Mouse (Mus musculus): ENCODE data around the gene Clic4. TPM values are rescaled to one million over a fixed set of nuclear protein-coding genes. Genes with fewer than 3 reads are reported as not detected.

Clic4 gene
- polyA plus RNA-seq, 1 experiment from 2014 or later: 66.9 TPM

GRCm38 (mm10) chr4:135221632-135222407 lies 50.8 kb downstream of the Clic4 start:
- peaks cover 58% of the 10 kb centered on the region for H3K36me3 ChIP-seq (ENCODE audit: control insufficient read depth, insufficient read depth)
- no peak for ATAC-seq
- no peaks in the 10 kb centered on the region for H3K4me1 ChIP-seq (replicated peaks; ENCODE audit: control insufficient read depth, insufficient read depth, low read length)
- no peak for TF ChIP-seq CTCF (IDR thresholded peaks at IDR 0.05; ENCODE audit: low read depth)
- 71% methylated on average over 12 of the region's 12 CpGs for WGBS
- H3K9me3 ChIP-seq (ENCODE audit: control insufficient read depth): no peaks in the 10 kb centered on the region
- H3K4me3 ChIP-seq (ENCODE audit: low read depth, low read length): no peak overlapping the region
- H3K4me2 ChIP-seq (replicated peaks; ENCODE audit: low read depth): no peak overlapping the region
- H3K27ac ChIP-seq (ENCODE audit: low read depth, low read length): no peak overlapping the region
- no peak overlapping the region for H3K9ac ChIP-seq (ENCODE audit: low read depth, low read length)
- H3K27me3 ChIP-seq (replicated peaks; ENCODE audit: control insufficient read depth, insufficient read depth, low read length): no peaks in the 10 kb centered on the region

GRCm38 (mm10) chr4:135220641-135221040 lies 52.0 kb downstream of the Clic4 start:
- Histone ChIP-seq H3K4me3 (ENCODE audit: low read depth, low read length) (no peak overlapping the region), H3K4me2 (replicated peaks; ENCODE audit: low read depth) (no peak overlapping the region), H3K36me3 (ENCODE audit: control insufficient read depth, insufficient read depth) (peaks cover 62% of the 10 kb centered on the region), H3K27ac (ENCODE audit: low read depth, low read length) (no peak overlapping the region), H3K9ac (ENCODE audit: low read depth, low read length) (no peak overlapping the region), H3K4me1 (replicated peaks; ENCODE audit: control insufficient read depth, insufficient read depth, low read length) (no peaks in the 10 kb centered on the region), H3K27me3 (replicated peaks; ENCODE audit: control insufficient read depth, insufficient read depth, low read length) (no peaks in the 10 kb centered on the region), H3K9me3 (ENCODE audit: control insufficient read depth) (no peaks in the 10 kb centered on the region)
- WGBS: 74% methylated on average over 3 of the region's 3 CpGs
- no peak for ATAC-seq
- no peak for TF ChIP-seq CTCF (IDR thresholded peaks at IDR 0.05; ENCODE audit: low read depth)

- no peak overlapping the region for H3K27ac ChIP-seq (ENCODE audit: low read depth, low read length)
- H3K4me3 ChIP-seq (ENCODE audit: low read depth, low read length): no peak overlapping the region
- no peaks in the 10 kb centered on the region for H3K4me1 ChIP-seq (replicated peaks; ENCODE audit: control insufficient read depth, insufficient read depth, low read length)
- no peak overlapping the region for H3K9ac ChIP-seq (ENCODE audit: low read depth, low read length)
- ATAC-seq: no peak
- H3K36me3 ChIP-seq (ENCODE audit: control insufficient read depth, insufficient read depth): peaks cover 64% of the 10 kb centered on the region
- TF ChIP-seq CTCF (IDR thresholded peaks at IDR 0.05; ENCODE audit: low read depth): peak; percentile 91
- no peak overlapping the region for H3K4me2 ChIP-seq (replicated peaks; ENCODE audit: low read depth)
- no peaks in the 10 kb centered on the region for H3K27me3 ChIP-seq (replicated peaks; ENCODE audit: control insufficient read depth, insufficient read depth, low read length)
- WGBS: 41% methylated on average over 4 of the region's 4 CpGs
- H3K9me3 ChIP-seq (ENCODE audit: control insufficient read depth): no peaks in the 10 kb centered on the region
Measured at GRCm38 (mm10) chr4:135219652-135220051, 53.0 kb downstream of the Clic4 start.

GRCm38 (mm10) chr4:135209846-135210245 lies 62.8 kb downstream of the Clic4 start:
- Histone ChIP-seq H3K4me2 (replicated peaks; ENCODE audit: low read depth) (no peak overlapping the region), H3K4me3 (ENCODE audit: low read depth, low read length) (no peak overlapping the region), H3K4me1 (replicated peaks; ENCODE audit: control insufficient read depth, insufficient read depth, low read length) (0 out of 2 replicates have a peak, but pooled peaks cover 4% of the 10 kb centered on the region), H3K36me3 (ENCODE audit: control insufficient read depth, insufficient read depth) (peaks cover 9% of the 10 kb centered on the region), H3K9ac (ENCODE audit: low read depth, low read length) (no peak overlapping the region), H3K9me3 (ENCODE audit: control insufficient read depth) (0 out of 2 replicates have a peak, but pooled peaks cover 7% of the 10 kb centered on the region), H3K27me3 (replicated peaks; ENCODE audit: control insufficient read depth, insufficient read depth, low read length) (peaks cover 6% of the 10 kb centered on the region), H3K27ac (ENCODE audit: low read depth, low read length) (no peak overlapping the region)
- peak; percentile 25; the same call in 1 of the 2 replicates for TF ChIP-seq CTCF (IDR thresholded peaks at IDR 0.05; ENCODE audit: low read depth)
- ATAC-seq: no peak
- 71% methylated on average over 2 of the region's 2 CpGs for WGBS

GRCm38 (mm10) chr4:135205711-135206600 lies 66.7 kb downstream of the Clic4 start:
- Histone ChIP-seq H3K9me3 (ENCODE audit: control insufficient read depth) (0 out of 2 replicates have a peak, but pooled peaks cover 7% of the 10 kb centered on the region), H3K36me3 (ENCODE audit: control insufficient read depth, insufficient read depth) (no peaks in the 10 kb centered on the region), H3K4me1 (replicated peaks; ENCODE audit: control insufficient read depth, insufficient read depth, low read length) (0 out of 2 replicates have a peak, but pooled peaks cover 4% of the 10 kb centered on the region), H3K27me3 (replicated peaks; ENCODE audit: control insufficient read depth, insufficient read depth, low read length) (peaks cover 9% of the 10 kb centered on the region), H3K4me3 (ENCODE audit: low read depth, low read length) (peak overlapping the region; percentile 32), H3K27ac (ENCODE audit: low read depth, low read length) (no peak overlapping the region), H3K9ac (ENCODE audit: low read depth, low read length) (no peak overlapping the region), H3K4me2 (replicated peaks; ENCODE audit: low read depth) (peak overlapping the region; percentile 81)
- WGBS: 3% methylated on average over 47 of the region's 47 CpGs
- peak; percentile 95 for TF ChIP-seq CTCF (IDR thresholded peaks at IDR 0.05; ENCODE audit: low read depth)
- peak; percentile 67 for ATAC-seq

- Histone ChIP-seq H3K4me3 (ENCODE audit: low read depth, low read length) (no peak overlapping the region), H3K27me3 (replicated peaks; ENCODE audit: control insufficient read depth, insufficient read depth, low read length) (peaks cover 9% of the 10 kb centered on the region), H3K4me1 (replicated peaks; ENCODE audit: control insufficient read depth, insufficient read depth, low read length) (0 out of 2 replicates have a peak, but pooled peaks cover 4% of the 10 kb centered on the region), H3K27ac (ENCODE audit: low read depth, low read length) (no peak overlapping the region), H3K9ac (ENCODE audit: low read depth, low read length) (no peak overlapping the region), H3K36me3 (ENCODE audit: control insufficient read depth, insufficient read depth) (no peaks in the 10 kb centered on the region), H3K9me3 (ENCODE audit: control insufficient read depth) (0 out of 2 replicates have a peak, but pooled peaks cover 2% of the 10 kb centered on the region), H3K4me2 (replicated peaks; ENCODE audit: low read depth) (no peak overlapping the region)
- TF ChIP-seq CTCF (IDR thresholded peaks at IDR 0.05; ENCODE audit: low read depth): no peak
- 36% methylated on average over 5 of the region's 5 CpGs for WGBS
- ATAC-seq: no peak
Measured at GRCm38 (mm10) chr4:135205254-135205653, 67.4 kb downstream of the Clic4 start.
